Mouse (Mus musculus) naive thymus-derived CD4-positive, alpha-beta T cell, adult 2 months (primary cell): ENCODE measurements around the gene Pga5.
A peak's percentile ranks its signal among the peaks of the same experiment; 100 is the strongest.

Experiments used
- DNase-seq: peaks from one replicate; pipeline ENCODE4 v3.0.0-alpha.2; 2011; ENCODE audit warnings: low read depth

Gene Pga5

DNA sequence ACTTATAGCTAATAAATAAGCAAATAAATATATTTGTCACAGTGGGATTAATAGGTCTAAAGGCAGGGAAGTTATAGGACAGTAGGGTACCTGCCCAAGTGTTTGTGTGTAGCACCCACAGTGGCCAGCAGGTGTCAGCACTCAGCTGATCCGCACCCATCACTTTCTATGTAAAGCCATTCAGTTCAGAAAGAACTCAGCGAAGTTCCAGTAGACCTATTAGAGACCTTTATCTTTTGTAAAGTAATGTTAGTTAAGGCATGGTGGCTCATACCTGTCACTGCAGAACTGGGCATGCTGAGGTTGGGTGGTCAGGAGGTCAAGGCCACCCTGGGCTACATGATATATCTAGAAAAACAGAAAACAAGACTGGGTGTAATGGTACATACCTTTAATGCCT, 12.4 kb downstream of the Pga5 start:
- peak; percentile 84 for DNase-seq

- peak; percentile 22 for DNase-seq
Observed at GRCm38 (mm10) chr19:10665093-10665492, 12.8 kb downstream of the Pga5 start.

- no peak for DNase-seq
Observed at GRCm38 (mm10) chr19:10662665-10663064, 15.2 kb downstream of the Pga5 start.

DNA sequence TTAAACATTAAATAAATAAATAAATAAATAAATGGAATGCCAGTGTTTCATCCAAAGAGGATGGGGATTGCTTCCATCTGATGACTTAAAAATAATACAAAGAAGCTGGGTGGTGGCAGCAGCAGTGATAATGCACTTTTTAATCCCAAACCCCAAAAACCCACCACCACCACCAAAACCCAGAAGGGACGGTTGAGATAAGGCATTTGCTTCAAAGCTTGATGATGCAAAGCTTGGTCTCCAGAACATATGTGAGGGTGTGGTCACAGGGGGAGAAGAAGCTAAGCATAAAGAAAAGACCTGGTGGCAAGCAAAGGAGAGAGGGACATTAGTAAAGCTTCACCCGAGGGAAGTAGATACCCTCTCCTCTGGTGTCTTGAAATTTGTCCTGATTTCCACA, 16.0 kb downstream of the Pga5 start:
- no peak for DNase-seq

- DNase-seq = no peak
Observed at GRCm38 (mm10) chr19:10661373-10661772, 16.5 kb downstream of the Pga5 start.

DNA sequence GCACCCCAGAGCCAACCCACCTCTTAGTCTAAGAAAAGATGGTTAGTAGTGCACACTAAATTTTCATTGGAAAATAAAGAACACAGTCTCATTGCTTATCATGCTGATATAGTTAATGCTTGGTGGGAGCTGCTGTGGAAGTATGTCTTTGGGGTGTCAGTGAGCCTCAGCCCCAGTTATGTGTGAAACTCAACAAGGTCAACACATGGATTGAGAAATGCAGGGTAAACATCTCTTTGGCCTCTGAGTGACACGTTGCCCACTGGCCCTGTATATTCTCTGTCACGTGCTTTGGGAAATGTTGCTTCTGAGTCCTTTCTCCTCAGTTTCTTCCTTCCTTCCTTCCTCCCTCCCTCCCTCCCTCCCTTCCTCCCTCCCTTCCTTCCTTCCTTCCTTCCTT, 19.5 kb downstream of the Pga5 start:
- no peak for DNase-seq

DNA sequence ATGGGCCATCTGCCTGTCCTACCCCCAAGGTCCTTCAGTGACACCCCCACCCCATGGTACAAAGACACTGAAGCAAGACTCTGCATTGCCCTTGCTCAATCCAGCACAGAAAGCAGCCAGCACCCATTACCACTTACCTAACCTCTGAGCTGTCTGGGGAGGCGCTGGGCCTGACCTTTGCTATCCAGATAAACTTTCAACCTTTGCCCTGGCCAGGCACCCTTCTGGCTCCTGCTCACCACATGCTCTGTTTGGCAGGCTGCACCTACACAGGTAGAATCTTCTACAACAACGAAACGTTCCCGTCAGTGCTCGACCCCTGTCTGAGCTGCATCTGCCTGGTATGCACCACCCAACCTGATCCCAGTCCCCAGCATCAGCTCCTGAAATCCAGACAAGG, 20.1 kb downstream of the Pga5 start:
- DNase-seq = no peak

DNA sequence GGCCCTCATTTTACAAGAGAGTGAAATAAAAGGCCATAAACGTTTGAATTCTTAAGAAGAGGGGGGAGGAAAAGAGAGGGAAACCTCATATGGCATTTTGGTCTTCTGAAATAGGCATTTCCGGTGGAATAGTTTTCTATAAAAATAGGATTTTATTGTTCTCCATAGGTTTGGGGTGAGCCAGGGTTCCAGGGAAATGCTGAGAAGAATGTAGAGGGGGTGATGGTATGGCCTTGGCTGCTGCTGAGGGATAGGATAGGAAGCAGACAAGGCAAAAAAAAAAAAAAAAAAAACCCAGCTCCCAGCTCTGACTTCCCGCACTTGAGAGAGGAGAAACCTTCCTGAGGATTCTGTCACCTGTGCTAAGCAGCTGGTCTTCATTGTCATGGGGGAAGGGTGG, 21.8 kb downstream of the Pga5 start:
- no peak for DNase-seq

GRCm38 (mm10) chr19:10648156-10648555, 29.7 kb downstream of the Pga5 start:
- peak; percentile 82 for DNase-seq

DNA sequence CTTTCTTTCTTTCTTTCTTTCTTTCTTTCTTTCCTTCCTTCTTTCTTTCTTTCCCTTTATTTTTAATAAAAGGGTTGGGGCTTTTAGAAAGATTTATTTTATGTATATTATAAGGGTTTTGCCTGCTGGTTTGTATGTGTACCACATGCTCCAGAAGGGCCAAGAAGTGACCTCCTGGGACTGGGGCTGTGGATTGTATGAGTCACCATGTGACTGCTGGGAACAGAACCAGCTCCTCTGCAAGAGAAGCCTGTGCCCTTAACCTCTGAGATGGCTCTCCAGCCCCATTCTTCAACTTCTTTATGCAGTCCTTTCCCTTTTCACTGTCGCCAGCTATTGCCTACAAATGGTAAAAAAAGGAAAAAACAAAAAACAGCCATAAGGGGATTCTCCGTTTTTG, 32.3 kb downstream of the Pga5 start:
- DNase-seq = no peak

- DNase-seq = no peak
Observed at GRCm38 (mm10) chr19:10640589-10641378, 37.1 kb downstream of the Pga5 start.

GRCm38 (mm10) chr19:10640080-10640479, 37.8 kb downstream of the Pga5 start:
- no peak for DNase-seq

GRCm38 (mm10) chr19:10637840-10638239, 40.0 kb downstream of the Pga5 start:
- DNase-seq = no peak

DNA sequence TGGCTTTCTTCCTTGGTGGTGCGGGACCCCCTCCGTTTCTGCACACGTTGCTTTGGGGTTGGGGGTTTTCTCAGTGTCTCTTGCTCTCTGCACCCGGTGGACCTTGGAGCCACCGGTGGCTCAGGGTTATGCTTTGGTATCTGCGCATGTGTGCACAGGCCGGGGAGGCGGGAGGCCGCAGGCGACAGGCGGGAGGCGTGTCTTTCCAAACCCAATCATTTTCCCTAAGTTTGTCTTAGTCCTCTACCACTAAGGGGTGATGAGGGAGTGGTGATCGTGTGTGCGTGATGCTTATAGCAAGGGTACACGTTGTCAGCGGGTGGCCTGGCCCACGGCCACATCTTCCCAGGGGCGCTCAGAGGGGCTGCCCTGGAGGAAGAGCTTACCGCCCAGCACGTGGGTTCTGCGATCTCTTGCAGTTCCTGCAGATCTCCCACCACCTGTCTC, 43.0 kb downstream of the Pga5 start:
- DNase-seq = peak; percentile 32

DNA sequence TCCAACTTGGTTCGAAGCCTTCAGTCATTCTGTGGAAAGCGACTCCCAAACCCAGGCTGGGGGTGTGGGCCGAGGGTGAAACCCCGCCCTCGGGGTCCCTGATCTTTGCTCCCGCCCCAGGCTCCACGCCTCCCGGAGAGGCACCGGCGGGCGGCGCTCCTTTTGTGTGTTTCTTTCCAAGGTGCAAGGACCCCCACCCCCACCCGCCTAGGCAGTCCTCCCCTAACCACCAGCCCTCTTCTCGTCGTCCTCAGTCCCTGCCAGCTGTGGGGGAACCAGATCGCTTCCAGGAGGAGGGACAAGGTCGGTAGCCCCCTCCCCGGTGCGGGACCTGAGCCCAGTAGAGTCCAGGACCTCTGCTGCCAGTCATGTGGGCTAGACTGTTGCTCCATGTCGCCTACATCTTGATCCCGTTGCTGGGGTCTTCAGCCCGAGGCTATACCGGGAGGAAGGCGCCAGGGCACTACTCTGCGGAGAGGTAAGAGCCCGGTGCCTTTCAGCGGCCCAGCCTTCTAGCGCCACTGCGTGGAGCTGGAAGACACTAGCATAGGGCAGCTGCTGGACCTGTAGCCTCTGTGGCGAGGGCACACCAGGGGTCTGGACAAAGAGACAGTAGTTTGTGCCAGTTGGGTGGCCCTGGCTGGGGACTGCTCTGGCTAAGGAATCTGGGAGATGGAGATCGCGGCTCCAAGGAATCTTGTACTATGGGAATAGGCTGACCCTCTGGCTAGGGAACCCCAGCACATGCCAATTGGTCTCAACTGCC, 43.6 kb downstream of the Pga5 start, which contains the start of gene Vwce:
Vwce (plus strand) TSS at position 108 of the 766 bp plus-strand sequence.
- peak; percentile 41 for DNase-seq
